Mouse (Mus musculus) left cerebral cortex, adult 9 months (tissue): Measurements from ENCODE around the gene Gm10188.
A peak's percentile ranks its signal among the peaks of the same experiment; 100 is the strongest.

Experiments used
- DNase-seq, 2 experiments: peaks; one replicate each; pipeline ENCODE4 v3.0.0; 2022; ENCODE audit warnings: low spot score in 2 of 2

The Gm10188 gene

GRCm38 (mm10) chr1:132226297-132227080 is 3.1 kb downstream of the Gm10188 start:
- DNase-seq = no peak

- no peak for DNase-seq
Observed at GRCm38 (mm10) chr1:132222166-132222565, 7.4 kb downstream of the Gm10188 start.

- DNase-seq = no peak
Observed at GRCm38 (mm10) chr1:132221627-132222026, 7.9 kb downstream of the Gm10188 start.

GRCm38 (mm10) chr1:132216276-132216675 is 13.3 kb downstream of the Gm10188 start:
- no peak for DNase-seq

- DNase-seq = no peak
Observed at GRCm38 (mm10) chr1:132213076-132213475, 16.5 kb downstream of the Gm10188 start.

- DNase-seq = peak; percentile 72 to 92
Observed at GRCm38 (mm10) chr1:132212218-132212617, 17.3 kb downstream of the Gm10188 start.

- no peak for DNase-seq
Observed at GRCm38 (mm10) chr1:132211672-132212071, 17.9 kb downstream of the Gm10188 start.

GRCm38 (mm10) chr1:132210922-132211321 is 18.6 kb downstream of the Gm10188 start:
- no peak for DNase-seq

GRCm38 (mm10) chr1:132209400-132209799 is 20.2 kb downstream of the Gm10188 start:
- no peak for DNase-seq

GRCm38 (mm10) chr1:132208154-132208553 is 21.4 kb downstream of the Gm10188 start:
- peak; percentile 74 to 79 for DNase-seq

GRCm38 (mm10) chr1:132206828-132207227 is 22.7 kb downstream of the Gm10188 start:
- DNase-seq = no peak

- DNase-seq = no peak
Observed at GRCm38 (mm10) chr1:132205958-132206357, 23.6 kb downstream of the Gm10188 start.

GRCm38 (mm10) chr1:132202771-132203170 is 26.8 kb downstream of the Gm10188 start:
- peak; percentile 61 to 66 for DNase-seq

- DNase-seq = no peak
Observed at GRCm38 (mm10) chr1:132201936-132202335, 27.6 kb downstream of the Gm10188 start.

- DNase-seq = no peak
Observed at GRCm38 (mm10) chr1:132201511-132201860, 28.1 kb downstream of the Gm10188 start.

- peak; percentile 78 to 87 for DNase-seq
Observed at GRCm38 (mm10) chr1:132200562-132201510, 28.7 kb downstream of the Gm10188 start.

- no peak for DNase-seq
Observed at GRCm38 (mm10) chr1:132199934-132200333, 29.6 kb downstream of the Gm10188 start.

- peak in 1 of 2 experiments; percentile 67 for DNase-seq
Observed at GRCm38 (mm10) chr1:132199244-132199643, 30.3 kb downstream of the Gm10188 start.

- no peak for DNase-seq
Observed at GRCm38 (mm10) chr1:132198401-132199071, 31.0 kb downstream of the Gm10188 start.

- no peak for DNase-seq
Observed at GRCm38 (mm10) chr1:132197666-132198065, 31.9 kb downstream of the Gm10188 start.

- DNase-seq = no peak
Observed at GRCm38 (mm10) chr1:132196337-132196736, 33.2 kb downstream of the Gm10188 start.

- no peak for DNase-seq
Observed at GRCm38 (mm10) chr1:132195681-132196080, 33.9 kb downstream of the Gm10188 start.
